Mouse (Mus musculus) urinary bladder, adult 2 months (tissue): Measurements from ENCODE around the gene Gm10065. TPM values are rescaled to one million over a fixed set of nuclear protein-coding genes. Genes with fewer than 3 reads are reported as not detected.

Experiments used
- DNase-seq: peaks from one replicate; pipeline ENCODE4 v3.0.0; 2022; ENCODE audit warnings: low spot score
- polyA plus RNA-seq: library from polyadenylated mRNA; depleted of rRNA; stranded (reverse); fragments of >200 nt; gene quantifications from 2 replicates; pipeline ENCODE4 v1.2.3, GENCODE M21; 2012; rRNA removed

Gm10065 gene
- polyA plus RNA-seq, 1 experiment = not detected

- no peak for DNase-seq
These were observed 43.8 kb downstream of the Gm10065 start for GRCm38 (mm10) chr13:21435476-21435875.

Other genes starting within 250 kb of the Gm10065 start
- gene Gpx5, start 186.7 kb downstream of the Gm10065 start, polyA plus RNA-seq = 0.10 TPM in 1 of 2 replicates, not detected in the other
- gene Gpx6, start 167.3 kb downstream of the Gm10065 start, polyA plus RNA-seq = not detected in 2 replicates
- gene Olfr1367, start 132.5 kb downstream of the Gm10065 start, polyA plus RNA-seq = not detected in 2 replicates
- gene Zscan12, start 116.6 kb downstream of the Gm10065 start, polyA plus RNA-seq = 7.9 and 8.0 TPM in 2 replicates
- gene Zkscan3, start 76.7 kb downstream of the Gm10065 start, polyA plus RNA-seq = 56.6 and 76.3 TPM in 2 replicates
- 2.2 and 2.5 TPM in 2 replicates for gene Pgbd1, start 38.4 kb downstream of the Gm10065 start, polyA plus RNA-seq
- gene Zscan26, start 25.7 kb downstream of the Gm10065 start, polyA plus RNA-seq = 69.8 and 74.6 TPM in 2 replicates
- gene Nkapl, start 10.9 kb downstream of the Gm10065 start, polyA plus RNA-seq = 1.0 and 1.1 TPM in 2 replicates
- gene Zkscan4, start 534 bp downstream of the Gm10065 start, polyA plus RNA-seq = 3.2 and 3.6 TPM in 2 replicates
- gene AK157302, start 15.8 kb upstream of the Gm10065 start, polyA plus RNA-seq = 0.86 and 1.2 TPM in 2 replicates
- 21.2 and 21.6 TPM in 2 replicates for gene Gm11273, start 22.0 kb upstream of the Gm10065 start, polyA plus RNA-seq
- gene Zkscan8, start 51.7 kb upstream of the Gm10065 start, polyA plus RNA-seq = 8.4 and 8.6 TPM in 2 replicates
- gene Olfr1366, start 63.4 kb upstream of the Gm10065 start, polyA plus RNA-seq = not detected in 2 replicates
- not detected in 2 replicates for gene Olfr1535, start 80.5 kb upstream of the Gm10065 start, polyA plus RNA-seq
- not detected in 2 replicates for gene Olfr1364, start 102.3 kb upstream of the Gm10065 start, polyA plus RNA-seq
- gene Olfr1362, start 134.6 kb upstream of the Gm10065 start, polyA plus RNA-seq = not detected in 2 replicates
- gene Olfr11, start 163.1 kb upstream of the Gm10065 start, polyA plus RNA-seq = not detected in 2 replicates
- not detected in 2 replicates for gene Olfr1361, start 183.9 kb upstream of the Gm10065 start, polyA plus RNA-seq
- gene Olfr1360, start 198.0 kb upstream of the Gm10065 start, polyA plus RNA-seq = not detected in 2 replicates
- not detected in 2 replicates for gene Olfr1359, start 218.7 kb upstream of the Gm10065 start, polyA plus RNA-seq
- gene Hist1h2bl, start 236.7 kb upstream of the Gm10065 start, polyA plus RNA-seq = 0.91 TPM in 1 of 2 replicates, not detected in the other
- not detected in 2 replicates for gene Hist1h2ai, start 237.0 kb upstream of the Gm10065 start, polyA plus RNA-seq
- not detected in 2 replicates for gene Hist1h3h, start 238.2 kb upstream of the Gm10065 start, polyA plus RNA-seq
- 0.25 TPM in 1 of 2 replicates, not detected in the other for gene Hist1h2bm, start 242.6 kb upstream of the Gm10065 start, polyA plus RNA-seq